Mouse (Mus musculus) embryonic facial prominence, embryonic 12.5 days (tissue): ENCODE data around the gene Pias1. TPM values are rescaled to one million over a fixed set of nuclear protein-coding genes. Genes with fewer than 3 reads are reported as not detected.

ENCODE experiments used
- ATAC-seq: fragments of 200-750 bp; cut with Nextera tagmentation; 2 replicates; pipeline ENCODE4 v1.8.0; 2017; ENCODE audit not compliant: insufficient number of reproducible peaks, insufficient read depth, low FRiP score, low TSS enrichment
- H3K27ac ChIP-seq: fragments of 300-500 bp; sonication (generic); 2 replicates; pipeline ENCODE4 v1.5.1; 2016; ENCODE audit warnings: mild to moderate bottlenecking
- H3K27me3 ChIP-seq: fragments of 300-500 bp; sonication (generic); 2 replicates; pipeline ENCODE4 v1.6.1; 2016; ENCODE audit warnings: mild to moderate bottlenecking, moderate library complexity
- H3K36me3 ChIP-seq: fragments of 300-500 bp; sonication (generic); 2 replicates; pipeline ENCODE4 v1.6.1; 2016; ENCODE audit warnings: mild to moderate bottlenecking
- H3K4me1 ChIP-seq: fragments of 300-500 bp; sonication (generic); 2 replicates; pipeline ENCODE4 v1.6.1; 2016
- H3K4me2 ChIP-seq: fragments of 300-500 bp; sonication (generic); replicated peaks from 2 replicates; pipeline ENCODE4 v1.6.1; 2016; ENCODE audit warnings: mild to moderate bottlenecking, moderate library complexity
- H3K4me3 ChIP-seq: fragments of 300-500 bp; sonication (generic); 2 replicates; pipeline ENCODE4 v1.5.1; 2016; ENCODE audit warnings: mild to moderate bottlenecking
- H3K9ac ChIP-seq: fragments of 300-500 bp; sonication (generic); 2 replicates; pipeline ENCODE4 v1.6.1; 2016; ENCODE audit warnings: mild to moderate bottlenecking, moderate library complexity
- H3K9me3 ChIP-seq: fragments of 300-500 bp; sonication (generic); 2 replicates; pipeline ENCODE4 v1.6.1; 2016; ENCODE audit warnings: mild to moderate bottlenecking, moderate library complexity
- WGBS: fragments of 180-500 bp; shearing (Covaris S2); methylation state at CpG from one replicate; pipeline ENCODE4 v1.1.7; 2016; 5-methylcytosine and 5-hydroxymethylcytosine counted together
- polyA plus RNA-seq: library from polyadenylated mRNA; unstranded; fragments of >200 nt; fragmentation: Nextera tagmentation; extraction: Ambion mirVana; gene quantifications from 2 replicates; pipeline ENCODE4 v1.2.1, GENCODE M21; 2016

Gene Pias1
- polyA plus RNA-seq, 1 experiment from 2014 or later, result 51.6 TPM

GRCm38 (mm10) chr9:62847694-62848093 is 140.0 kb downstream of the Pias1 start:
- Histone ChIP-seq H3K9ac (no peak overlapping the region), H3K36me3 (0 out of 2 replicates have a peak, but pooled peaks cover 7% of the 10 kb centered on the region), H3K27me3 (no peaks in the 10 kb centered on the region), H3K4me3 (no peak overlapping the region), H3K27ac (no peak overlapping the region), H3K4me1 (no peaks in the 10 kb centered on the region), H3K9me3 (no peaks in the 10 kb centered on the region), H3K4me2 (no peak overlapping the region)
- WGBS, result 1% methylated on average over 3 of the region's 3 CpGs
- no peak for ATAC-seq

DNA sequence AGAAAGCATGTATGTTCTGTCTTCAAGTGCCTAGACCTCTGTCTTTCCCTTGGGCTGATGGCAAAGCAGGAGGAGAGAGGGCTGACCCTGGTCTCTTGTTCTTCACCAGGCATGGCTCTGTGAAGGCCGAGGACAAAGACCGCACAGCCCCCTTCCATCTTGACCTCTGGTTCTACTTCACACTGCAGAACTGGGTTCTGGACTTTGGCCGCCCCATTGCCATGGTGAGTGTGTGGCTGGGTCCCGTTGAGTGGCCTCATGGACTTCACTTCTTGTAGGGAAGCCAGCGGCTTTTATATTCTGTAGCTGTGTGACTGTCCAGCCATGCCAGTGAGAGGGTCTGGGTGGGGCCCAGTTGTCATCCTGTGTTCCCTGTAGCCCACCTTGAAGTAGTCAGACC is 143.3 kb downstream of the Pias1 start:
- peaks cover 5% of the 10 kb centered on the region; the same call in 1 of the 2 replicates for H3K4me1 ChIP-seq
- 0 out of 2 replicates have a peak, but pooled peaks cover 4% of the 10 kb centered on the region for H3K36me3 ChIP-seq
- H3K4me3 ChIP-seq, result no peak overlapping the region
- no peaks in the 10 kb centered on the region for H3K9me3 ChIP-seq
- H3K27me3 ChIP-seq, result no peaks in the 10 kb centered on the region
- H3K9ac ChIP-seq, result no peak overlapping the region
- H3K4me2 ChIP-seq, result no peak overlapping the region
- 92% methylated on average over 5 of the region's 5 CpGs for WGBS
- no peak overlapping the region for H3K27ac ChIP-seq
- ATAC-seq, result no peak

DNA sequence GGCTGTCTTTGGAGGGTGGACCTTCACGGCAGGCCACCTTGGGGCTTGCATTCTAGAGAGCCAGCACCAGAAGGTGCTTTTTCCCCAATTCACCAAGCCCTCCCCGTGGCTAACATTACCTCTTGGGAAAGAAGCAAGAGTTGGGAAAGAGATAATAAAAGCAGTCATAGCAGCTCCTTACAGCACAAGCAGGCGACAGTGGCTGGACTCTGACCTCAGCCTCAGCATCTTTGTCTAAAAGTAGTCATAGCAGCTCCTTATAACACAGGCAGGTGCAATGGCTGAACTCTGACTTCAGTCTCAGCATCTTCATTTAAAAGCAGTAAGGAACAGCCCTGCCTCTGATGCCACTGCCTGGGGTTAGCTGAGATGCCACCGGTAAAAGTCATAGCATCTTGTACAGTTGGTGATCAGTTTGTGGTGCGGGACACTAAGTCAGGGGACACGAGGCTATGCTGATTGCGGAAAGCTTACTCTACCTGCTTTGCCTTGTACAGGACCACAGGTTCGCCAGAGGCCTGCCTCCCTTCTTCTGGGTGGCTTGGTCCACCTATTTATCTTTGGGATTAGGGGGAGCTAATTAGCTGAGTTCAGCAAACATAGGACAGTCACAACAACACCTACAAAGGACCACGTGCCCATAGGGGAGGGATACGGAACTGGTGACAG is 144.2 kb downstream of the Pias1 start:
- no peak overlapping the region for H3K9ac ChIP-seq
- H3K4me2 ChIP-seq, result no peak overlapping the region
- no peaks in the 10 kb centered on the region for H3K9me3 ChIP-seq
- H3K27me3 ChIP-seq, result no peaks in the 10 kb centered on the region
- 83% methylated on average over 10 of the region's 10 CpGs for WGBS
- ATAC-seq, result no peak
- no peaks in the 10 kb centered on the region for H3K36me3 ChIP-seq
- no peak overlapping the region for H3K27ac ChIP-seq
- H3K4me1 ChIP-seq, result peaks cover 8% of the 10 kb centered on the region; the same call in 1 of the 2 replicates
- H3K4me3 ChIP-seq, result no peak overlapping the region

- Histone ChIP-seq H3K4me2 (peak overlapping the region; percentile 75), H3K27me3 (no peaks in the 10 kb centered on the region), H3K36me3 (no peaks in the 10 kb centered on the region), H3K4me3 (peak overlapping the region; percentile 57), H3K27ac (peak overlapping the region; percentile 83; the same call in 1 of the 2 replicates), H3K4me1 (peaks cover 8% of the 10 kb centered on the region; the same call in 1 of the 2 replicates), H3K9me3 (no peaks in the 10 kb centered on the region), H3K9ac (peak overlapping the region; percentile 77)
- WGBS, result 16% methylated on average over 14 of the region's 14 CpGs
- no peak for ATAC-seq
Observed at GRCm38 (mm10) chr9:62839172-62839770, 148.5 kb downstream of the Pias1 start.

DNA sequence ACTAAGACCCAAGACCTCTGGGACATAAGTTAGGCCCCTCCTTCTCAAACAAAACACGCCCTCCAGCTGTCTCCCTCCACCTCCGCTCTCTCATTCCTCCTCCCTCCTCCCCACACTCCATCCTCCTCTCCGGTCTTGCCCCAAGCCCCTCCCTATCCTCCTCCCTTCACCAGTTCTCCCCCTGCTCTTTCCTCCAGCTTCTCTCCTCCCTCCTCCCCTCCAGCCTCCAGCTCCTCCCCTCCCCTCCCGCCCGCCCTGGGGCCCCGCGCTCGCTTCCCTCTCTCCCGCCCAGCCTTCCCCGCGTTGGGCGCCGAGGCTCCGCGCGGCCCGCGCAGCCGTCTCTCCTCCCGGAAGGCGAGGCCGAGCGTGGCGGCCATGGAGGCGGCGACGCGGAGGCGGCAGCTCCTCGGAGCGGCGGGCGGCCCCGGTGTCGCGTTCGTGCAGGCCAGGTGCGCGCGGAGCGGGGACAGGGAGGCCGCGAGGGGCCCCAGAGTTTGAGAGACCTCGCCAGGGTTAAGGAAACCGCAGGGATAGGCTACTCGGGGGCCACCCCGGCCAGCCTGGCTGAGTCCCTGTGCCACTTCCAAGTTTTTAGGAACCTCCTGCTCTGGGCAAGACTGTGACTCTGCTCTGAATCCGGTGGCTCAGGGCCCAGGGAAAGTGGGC is 149.1 kb downstream of the Pias1 start, which contains the start of gene Cln6:
Cln6 (plus strand) TSS at position 280 of the 666 bp plus-strand sequence.
- peak within 1 kb of the TSS; percentile 77 for H3K9ac ChIP-seq
- no peaks in the 10 kb centered on the region for H3K9me3 ChIP-seq
- H3K4me3 ChIP-seq, result peak within 1 kb of the TSS; percentile 57
- peak; percentile 68 for ATAC-seq
- H3K27ac ChIP-seq, result peak within 1 kb of the TSS; percentile 83
- H3K36me3 ChIP-seq, result no peaks in the 10 kb centered on the region
- peak within 1 kb of the TSS; percentile 75 for H3K4me2 ChIP-seq
- no peaks in the 10 kb centered on the region for H3K27me3 ChIP-seq
- H3K4me1 ChIP-seq, result peaks cover 8% of the 10 kb centered on the region; the same call in 1 of the 2 replicates
- WGBS, result under 1% methylated on average over 41 of the region's 48 CpGs

DNA sequence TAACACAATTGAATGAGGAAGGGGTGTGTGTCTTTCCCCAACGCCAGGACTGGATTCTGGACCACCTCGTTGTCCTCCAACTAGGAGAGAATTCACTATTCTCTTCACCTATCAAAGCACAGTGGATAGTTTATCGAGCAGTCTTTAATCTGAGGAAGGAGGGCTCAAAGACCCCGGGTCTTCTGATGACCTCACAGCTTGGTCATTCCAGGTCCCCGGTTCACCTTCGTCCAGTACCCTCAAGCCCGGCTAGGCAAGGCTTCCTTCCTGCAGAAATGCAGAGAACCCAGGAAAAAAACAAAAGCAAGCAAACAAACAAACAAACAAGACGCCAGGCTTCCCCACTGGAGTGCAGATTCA is 149.6 kb downstream of the Pias1 start:
- peak overlapping the region; percentile 75 for H3K4me2 ChIP-seq
- H3K4me3 ChIP-seq, result peak overlapping the region; percentile 57
- H3K9me3 ChIP-seq, result no peaks in the 10 kb centered on the region
- peaks cover 8% of the 10 kb centered on the region; the same call in 1 of the 2 replicates for H3K4me1 ChIP-seq
- no peak for ATAC-seq
- H3K27ac ChIP-seq, result peak overlapping the region; percentile 61
- no peaks in the 10 kb centered on the region for H3K36me3 ChIP-seq
- no peaks in the 10 kb centered on the region for H3K27me3 ChIP-seq
- peak overlapping the region; percentile 77; the same call in 1 of the 2 replicates for H3K9ac ChIP-seq
- 19% methylated on average over 8 of the region's 8 CpGs for WGBS

GRCm38 (mm10) chr9:62837611-62838010 is 150.1 kb downstream of the Pias1 start:
- H3K4me1 ChIP-seq, result peaks cover 8% of the 10 kb centered on the region; the same call in 1 of the 2 replicates
- H3K27ac ChIP-seq, result peak overlapping the region; percentile 61; the same call in 1 of the 2 replicates
- H3K36me3 ChIP-seq, result no peaks in the 10 kb centered on the region
- no peak overlapping the region for H3K9ac ChIP-seq
- H3K4me3 ChIP-seq, result no peak overlapping the region
- H3K27me3 ChIP-seq, result no peaks in the 10 kb centered on the region
- WGBS, result 53% methylated on average over 3 of the region's 3 CpGs
- H3K9me3 ChIP-seq, result no peaks in the 10 kb centered on the region
- H3K4me2 ChIP-seq, result peak overlapping the region; percentile 75; the same call in 1 of the 2 replicates
- ATAC-seq, result no peak

GRCm38 (mm10) chr9:62835705-62836446 is 151.8 kb downstream of the Pias1 start:
- Histone ChIP-seq H3K27me3 (no peaks in the 10 kb centered on the region), H3K4me3 (no peak overlapping the region), H3K9me3 (no peaks in the 10 kb centered on the region), H3K36me3 (no peaks in the 10 kb centered on the region), H3K9ac (no peak overlapping the region), H3K27ac (no peak overlapping the region), H3K4me2 (no peak overlapping the region), H3K4me1 (peaks cover 8% of the 10 kb centered on the region; the same call in 1 of the 2 replicates)
- no peak for ATAC-seq
- 62% methylated on average over 4 of the region's 4 CpGs for WGBS

DNA sequence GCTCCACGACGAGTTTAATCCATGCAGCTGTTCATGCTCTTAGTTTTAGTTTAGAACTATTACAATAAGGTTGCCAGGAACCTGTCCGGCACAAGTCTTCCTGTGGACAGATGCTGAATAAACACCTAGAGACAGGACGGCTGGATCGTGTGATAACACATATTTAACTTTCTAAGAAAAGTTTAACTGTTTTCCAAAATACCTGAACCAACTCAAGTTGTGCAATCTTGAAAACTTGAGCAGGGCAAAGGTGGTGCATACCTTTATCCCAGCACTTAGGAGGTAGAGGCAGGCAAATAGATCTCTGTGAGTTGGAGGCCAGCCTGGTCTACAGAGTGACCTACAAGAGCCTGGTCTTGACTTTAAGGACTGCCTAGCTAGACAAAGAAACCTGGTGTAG is 152.8 kb downstream of the Pias1 start:
- H3K4me2 ChIP-seq, result no peak overlapping the region
- H3K36me3 ChIP-seq, result no peaks in the 10 kb centered on the region
- ATAC-seq, result no peak
- 81% methylated on average over 5 of the region's 5 CpGs for WGBS
- no peaks in the 10 kb centered on the region for H3K27me3 ChIP-seq
- no peak overlapping the region for H3K4me3 ChIP-seq
- no peak overlapping the region for H3K9ac ChIP-seq
- H3K9me3 ChIP-seq, result no peaks in the 10 kb centered on the region
- peaks cover 8% of the 10 kb centered on the region; the same call in 1 of the 2 replicates for H3K4me1 ChIP-seq
- H3K27ac ChIP-seq, result no peak overlapping the region

DNA sequence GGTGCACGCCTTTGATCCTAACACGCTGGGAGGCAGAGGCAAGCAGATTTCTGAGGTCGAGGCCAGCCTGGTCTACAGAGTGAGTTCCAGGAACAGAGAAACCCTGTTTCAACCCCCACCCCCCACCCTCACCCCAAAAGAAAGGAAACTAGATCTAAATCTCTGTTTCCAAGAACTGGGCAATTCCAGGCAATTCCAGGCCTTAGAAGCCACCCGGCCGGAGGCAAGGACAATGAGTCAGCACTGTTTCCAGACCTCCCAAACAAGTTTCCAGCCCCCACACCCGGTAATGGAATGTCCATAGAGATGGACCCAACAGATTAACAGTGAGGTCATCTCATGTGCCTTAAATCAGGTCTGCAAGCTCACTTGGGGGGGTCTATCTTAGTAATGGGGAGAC is 157.8 kb downstream of the Pias1 start:
- 75% methylated on average over 6 of the region's 6 CpGs for WGBS
- Histone ChIP-seq H3K4me1 (peaks cover 23% of the 10 kb centered on the region), H3K27me3 (no peaks in the 10 kb centered on the region), H3K4me3 (no peak overlapping the region), H3K9ac (no peak overlapping the region), H3K27ac (no peak overlapping the region), H3K9me3 (no peaks in the 10 kb centered on the region), H3K4me2 (no peak overlapping the region), H3K36me3 (no peaks in the 10 kb centered on the region)
- no peak for ATAC-seq

DNA sequence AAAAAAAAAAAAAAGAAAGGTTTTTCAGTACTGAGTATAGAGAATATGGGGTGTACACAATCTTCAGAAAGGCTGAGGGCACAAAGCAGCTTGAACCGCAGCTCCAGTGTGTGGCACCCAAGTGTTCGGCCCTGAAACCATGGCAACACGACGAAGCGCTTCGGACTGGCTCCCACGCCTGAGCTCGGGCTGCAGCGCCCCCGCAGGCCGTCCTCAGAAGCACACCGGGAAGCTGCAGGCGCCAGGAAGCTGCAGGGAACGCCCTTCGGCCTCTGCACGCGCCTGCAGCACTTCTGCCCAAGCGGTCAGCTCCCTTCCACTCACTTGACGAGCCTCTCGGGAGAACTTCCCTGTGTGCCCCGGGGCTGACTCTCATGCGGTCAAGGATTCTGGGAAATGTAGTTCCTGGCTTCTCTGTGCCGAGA is 159.1 kb downstream of the Pias1 start:
- H3K36me3 ChIP-seq, result no peaks in the 10 kb centered on the region
- H3K27ac ChIP-seq, result peak overlapping the region; percentile 5; the same call in 1 of the 2 replicates
- no peaks in the 10 kb centered on the region for H3K27me3 ChIP-seq
- H3K4me1 ChIP-seq, result peaks cover 23% of the 10 kb centered on the region
- WGBS, result 1% methylated on average over 23 of the region's 23 CpGs
- peak overlapping the region; percentile 31 for H3K4me3 ChIP-seq
- peak overlapping the region; percentile 46 for H3K4me2 ChIP-seq
- no peaks in the 10 kb centered on the region for H3K9me3 ChIP-seq
- ATAC-seq, result peak; percentile 91
- H3K9ac ChIP-seq, result no peak overlapping the region
